Comparison of ENCODE assay signal across 13 mouse cellular contexts in the genomic region with DNA sequence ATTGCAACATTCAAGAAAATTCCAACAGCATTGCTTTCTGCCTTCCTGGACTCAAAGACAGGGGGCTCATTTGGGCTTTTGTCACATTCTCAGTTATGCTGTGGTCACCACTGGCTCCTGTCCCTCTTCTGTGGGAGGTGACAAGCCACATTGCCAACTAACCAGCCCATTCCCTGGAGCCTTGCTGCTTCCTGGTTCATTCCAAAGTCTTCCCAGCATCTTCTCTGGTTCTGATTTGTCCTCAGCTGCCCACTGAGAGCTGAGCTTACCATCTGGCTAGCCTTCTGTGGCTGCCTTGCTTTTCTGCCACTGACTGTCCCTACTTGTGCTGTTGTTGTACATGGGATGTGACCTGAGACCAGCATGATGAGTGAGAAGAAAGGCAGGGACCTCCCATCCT.
DNase-seq lines count a peak whose midpoint lies in the region; ATAC-seq and TF ChIP-seq lines count a peak whose summit lies in the region.
"Had no signal": no experiment of that assay in that cellular context is flagged by ENCODE, and none has a peak within 500 bp of the region (broad histone marks: within the 10 kb centered on the region; RNA-seq: fewer than 3 reads in every experiment).

No protein-coding gene starts in this region.

- H3K9me3 ChIP-seq in hindbrain, postnatal 0 days (ENCODE audit: low read length): no peaks in the 10 kb centered on the region
- no peaks in the 10 kb centered on the region for H3K9me3 ChIP-seq in hindbrain, embryonic 12.5 days (replicated peaks)
- no peaks in the 10 kb centered on the region for H3K9me3 ChIP-seq in heart, embryonic 11.5 days (replicated peaks; ENCODE audit: control insufficient read depth, low read length)
- H3K9me3 ChIP-seq: embryonic facial prominence, embryonic 15.5 days; heart, embryonic 15.5 days; neural tube, embryonic 13.5 days had no signal

- H3K4me3 ChIP-seq in hindbrain, postnatal 0 days (ENCODE audit: low read length): no peak overlapping the region
- no peak overlapping the region for H3K4me3 ChIP-seq in hindbrain, embryonic 12.5 days
- H3K4me3 ChIP-seq in heart, embryonic 11.5 days (ENCODE audit: low read depth, low read length): no peak overlapping the region
- H3K4me3 ChIP-seq: embryonic facial prominence, embryonic 15.5 days; heart, embryonic 15.5 days; neural tube, embryonic 13.5 days had no signal

- H3K36me3 ChIP-seq in hindbrain, postnatal 0 days (ENCODE audit: insufficient read depth, low read length): no peaks in the 10 kb centered on the region
- H3K36me3 ChIP-seq in hindbrain, embryonic 12.5 days: no peaks in the 10 kb centered on the region
- H3K36me3 ChIP-seq in heart, embryonic 11.5 days (ENCODE audit: control insufficient read depth, insufficient read depth, low read length): no peaks in the 10 kb centered on the region
- H3K36me3 ChIP-seq: embryonic facial prominence, embryonic 15.5 days; heart, embryonic 15.5 days; neural tube, embryonic 13.5 days had no signal

- no peaks in the 10 kb centered on the region for H3K27me3 ChIP-seq in hindbrain, postnatal 0 days (ENCODE audit: insufficient read depth, low read length)
- no peaks in the 10 kb centered on the region for H3K27me3 ChIP-seq in hindbrain, embryonic 12.5 days
- H3K27me3 ChIP-seq in heart, embryonic 11.5 days (ENCODE audit: control insufficient read depth, insufficient read depth, low read length): no peaks in the 10 kb centered on the region
- H3K27me3 ChIP-seq: heart, embryonic 15.5 days; neural tube, embryonic 13.5 days had no signal

- H3K4me1 ChIP-seq in hindbrain, postnatal 0 days (ENCODE audit: insufficient read depth, low read length): peaks cover 5% of the 10 kb centered on the region; the same call in 1 of the 2 replicates
- H3K4me1 ChIP-seq in hindbrain, embryonic 12.5 days: peaks cover 6% of the 10 kb centered on the region; the same call in 1 of the 2 replicates
- H3K4me1 ChIP-seq in heart, embryonic 11.5 days (ENCODE audit: control insufficient read depth, insufficient read depth, low read length): peaks cover 20% of the 10 kb centered on the region

- H3K9ac ChIP-seq in hindbrain, postnatal 0 days (replicated peaks; ENCODE audit: low read length): no peak overlapping the region
- H3K9ac ChIP-seq in hindbrain, embryonic 12.5 days: no peak overlapping the region
- no peak overlapping the region for H3K9ac ChIP-seq in heart, embryonic 11.5 days (ENCODE audit: low read depth, low read length)
- H3K9ac ChIP-seq: embryonic facial prominence, embryonic 15.5 days; heart, embryonic 15.5 days; liver, embryonic 14.5 days; neural tube, embryonic 13.5 days had no signal

- peak; percentile 28 for TF ChIP-seq CTCF in hindbrain, postnatal 0 days (IDR thresholded peaks at IDR 0.05; ENCODE audit: low read depth)

- H3K4me2 ChIP-seq in hindbrain, postnatal 0 days (ENCODE audit: low read depth, low read length): no peak overlapping the region
- no peak overlapping the region for H3K4me2 ChIP-seq in hindbrain, embryonic 12.5 days (replicated peaks)
- H3K4me2 ChIP-seq in heart, embryonic 11.5 days: peak overlapping the region; percentile 25
- H3K4me2 ChIP-seq: embryonic facial prominence, embryonic 15.5 days; neural tube, embryonic 13.5 days had no signal

- peak; percentile 69 for DNase-seq in hindbrain, postnatal 0 days (ENCODE audit: low spot score)
- DNase-seq in adipocyte (ENCODE audit: low spot score): peak; percentile 56
- peak; percentile 12 for DNase-seq in cerebellum, adult 11 months
- no peak for DNase-seq in thymus, adult 18-20 months
- DNase-seq in adrenal gland, postnatal 14 days: no peak
- no peak for DNase-seq in embryo, embryonic 11 days
- DNase-seq: kidney, adult 9 months had no signal

- H3K27ac ChIP-seq in hindbrain, postnatal 0 days: peak overlapping the region; percentile 78
- no peak overlapping the region for H3K27ac ChIP-seq in hindbrain, embryonic 12.5 days
- peak overlapping the region; percentile 46; the same call in 1 of the 2 replicates for H3K27ac ChIP-seq in heart, embryonic 11.5 days (ENCODE audit: low read depth, low read length)
- H3K27ac ChIP-seq: embryonic facial prominence, embryonic 15.5 days; liver, embryonic 14.5 days; neural tube, embryonic 13.5 days had no signal

- peak; percentile 69 for ATAC-seq in hindbrain, postnatal 0 days
- ATAC-seq in hindbrain, embryonic 12.5 days (ENCODE audit: low FRiP score): no peak
- ATAC-seq in heart, embryonic 11.5 days (replicated peaks; ENCODE audit: insufficient number of reproducible peaks, low FRiP score, low TSS enrichment): no peak

Comparison
In these comparisons a context has a peak if more than half of its experiments do, and no peak if none do; other contexts are left out.
1. DNase-seq: peak in hindbrain, postnatal 0 days (single experiment), adipocyte (single experiment) and cerebellum, adult 11 months (single experiment); none in thymus, adult 18-20 months (0 of 2), adrenal gland, postnatal 14 days (single experiment) and embryo, embryonic 11 days (single experiment).